Mouse (Mus musculus): Measurements from ENCODE around the gene Trim71. TPM values are rescaled to one million over a fixed set of nuclear protein-coding genes. Genes with fewer than 3 reads are reported as not detected.

The Trim71 gene
- not detected in 2 replicates for polyA plus RNA-seq (2012; ENCODE audit: insufficient read depth, insufficient read length, missing spikeins)

- Histone ChIP-seq H3K27ac (ENCODE audit: insufficient read depth, low read depth, low read length) (no peak within 1 kb of the TSS), H3K4me3 (ENCODE audit: insufficient read depth, low read length) (peak within 1 kb of the TSS; percentile 41), H3K4me1 (ENCODE audit: control insufficient read depth, insufficient read depth, low read length) (no peaks in the 10 kb centered on the region)
- TF ChIP-seq CTCF (IDR thresholded peaks at IDR 0.05; ENCODE audit: low read depth, low read length) (no peak), POLR2A (IDR thresholded peaks at IDR 0.05; ENCODE audit: borderline replicate concordance, low read depth, low read length) (no peak)
Measured at GRCm38 (mm10) chr9:114563761-114564606, at the start of gene Trim71. Gene Trim71, minus strand, starts transcription at chr9:114564369.

DNA sequence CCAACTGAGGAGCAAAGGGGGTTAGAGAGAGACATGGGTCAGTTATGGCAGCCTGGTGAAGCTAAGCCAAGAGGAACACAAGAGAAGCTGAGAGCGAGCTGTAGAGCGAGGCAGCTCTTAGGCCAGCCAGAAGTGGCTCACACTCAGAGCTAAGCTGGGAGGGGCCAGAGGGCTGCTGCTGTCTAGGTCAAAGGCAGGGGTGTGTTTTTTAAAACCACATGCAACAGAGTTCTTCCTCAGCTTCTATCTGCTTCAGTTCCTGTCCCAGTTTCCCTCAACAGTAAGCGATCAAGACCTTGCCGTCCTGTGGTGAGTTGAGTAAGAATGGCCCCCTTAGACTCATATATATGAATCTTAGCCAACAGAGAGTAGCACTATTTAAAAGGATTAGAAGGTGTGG, 48.9 kb upstream of the Trim71 start:
- no peak for TF ChIP-seq CTCF (IDR thresholded peaks at IDR 0.05; ENCODE audit: low read depth, low read length)
- no peak for TF ChIP-seq POLR2A (IDR thresholded peaks at IDR 0.05; ENCODE audit: borderline replicate concordance, low read depth, low read length)
- H3K27ac ChIP-seq (ENCODE audit: insufficient read depth, low read depth, low read length): no peak overlapping the region
- H3K4me1 ChIP-seq (ENCODE audit: control insufficient read depth, insufficient read depth, low read length): no peaks in the 10 kb centered on the region
- no peak overlapping the region for H3K4me3 ChIP-seq (ENCODE audit: insufficient read depth, low read length)

DNA sequence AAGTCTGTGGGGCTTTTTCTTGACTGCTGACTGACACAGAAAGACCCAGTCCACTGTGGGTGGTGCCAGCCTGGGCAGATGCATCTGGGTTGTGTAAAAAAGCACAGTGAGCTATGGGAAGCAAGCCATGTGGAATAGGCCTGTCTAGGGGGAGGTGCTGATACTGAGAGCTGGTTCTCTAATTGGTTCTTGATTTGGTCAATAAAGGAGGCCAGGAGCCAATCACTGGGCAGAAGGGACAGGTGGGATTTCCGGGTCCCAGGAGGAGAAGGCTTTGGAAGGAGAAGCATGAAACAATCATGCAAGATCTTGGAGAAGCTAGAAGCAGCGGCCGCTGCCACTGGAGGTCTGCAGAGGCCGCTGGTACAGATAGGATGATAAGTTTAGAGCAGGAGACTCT, 48.4 kb upstream of the Trim71 start:
- TF ChIP-seq POLR2A (IDR thresholded peaks at IDR 0.05; ENCODE audit: borderline replicate concordance, low read depth, low read length) (no peak), CTCF (IDR thresholded peaks at IDR 0.05; ENCODE audit: low read depth, low read length) (no peak)
- Histone ChIP-seq H3K4me3 (ENCODE audit: insufficient read depth, low read length) (no peak overlapping the region), H3K4me1 (ENCODE audit: control insufficient read depth, insufficient read depth, low read length) (no peaks in the 10 kb centered on the region), H3K27ac (ENCODE audit: insufficient read depth, low read depth, low read length) (no peak overlapping the region)

DNA sequence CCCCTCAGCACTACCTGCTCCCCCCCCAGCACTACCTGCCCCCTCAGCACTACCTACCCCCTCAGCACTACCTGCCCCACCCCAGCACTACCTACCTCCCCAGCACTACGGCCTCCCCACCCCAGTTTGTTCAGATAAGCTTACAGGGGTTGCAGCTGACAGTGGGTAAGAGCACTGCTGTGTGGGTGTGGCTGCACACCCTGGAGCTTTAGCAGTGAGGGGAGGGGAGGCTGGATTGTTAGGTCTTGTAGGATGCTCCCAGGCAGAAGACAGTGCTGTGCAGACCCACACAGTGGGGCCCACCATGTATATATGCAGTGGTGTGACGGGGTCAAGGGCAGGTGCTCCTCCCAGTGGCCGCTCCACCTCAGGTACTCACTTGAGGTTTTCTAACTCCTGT, 46.1 kb upstream of the Trim71 start:
- H3K27ac ChIP-seq (ENCODE audit: insufficient read depth, low read depth, low read length): no peak overlapping the region
- no peaks in the 10 kb centered on the region for H3K4me1 ChIP-seq (ENCODE audit: control insufficient read depth, insufficient read depth, low read length)
- no peak for TF ChIP-seq POLR2A (IDR thresholded peaks at IDR 0.05; ENCODE audit: borderline replicate concordance, low read depth, low read length)
- no peak for TF ChIP-seq CTCF (IDR thresholded peaks at IDR 0.05; ENCODE audit: low read depth, low read length)
- no peak overlapping the region for H3K4me3 ChIP-seq (ENCODE audit: insufficient read depth, low read length)

GRCm38 (mm10) chr9:114603876-114604540, 39.8 kb upstream of the Trim71 start:
- no peak overlapping the region for H3K4me3 ChIP-seq (ENCODE audit: insufficient read depth, low read length)
- TF ChIP-seq CTCF (IDR thresholded peaks at IDR 0.05; ENCODE audit: low read depth, low read length) (no peak), POLR2A (IDR thresholded peaks at IDR 0.05; ENCODE audit: borderline replicate concordance, low read depth, low read length) (no peak)
- no peaks in the 10 kb centered on the region for H3K4me1 ChIP-seq (ENCODE audit: control insufficient read depth, insufficient read depth, low read length)
- no peak overlapping the region for H3K27ac ChIP-seq (ENCODE audit: insufficient read depth, low read depth, low read length)

DNA sequence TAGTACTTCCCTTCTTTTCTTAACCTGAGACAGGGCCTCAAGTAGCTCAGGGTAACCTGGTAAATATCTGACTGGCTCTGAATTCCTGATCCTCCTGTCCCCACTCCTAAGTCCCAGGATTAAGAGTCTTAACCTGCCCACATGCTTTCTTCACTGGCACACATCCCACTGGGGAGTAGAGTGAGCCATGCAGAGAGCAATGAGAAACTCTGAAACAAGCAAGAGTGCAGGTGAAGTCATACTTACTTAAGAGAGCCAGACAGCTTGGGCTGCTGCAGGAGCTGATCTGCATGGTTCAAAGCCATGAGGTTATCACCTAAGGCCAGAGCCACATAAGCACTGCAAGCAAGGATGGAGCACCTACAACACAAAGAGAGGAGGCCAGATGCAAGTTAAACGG, 36.9 kb upstream of the Trim71 start:
- Histone ChIP-seq H3K4me1 (ENCODE audit: control insufficient read depth, insufficient read depth, low read length) (no peaks in the 10 kb centered on the region), H3K4me3 (ENCODE audit: insufficient read depth, low read length) (no peak overlapping the region), H3K27ac (ENCODE audit: insufficient read depth, low read depth, low read length) (no peak overlapping the region)
- TF ChIP-seq POLR2A (IDR thresholded peaks at IDR 0.05; ENCODE audit: borderline replicate concordance, low read depth, low read length): no peak
- no peak for TF ChIP-seq CTCF (IDR thresholded peaks at IDR 0.05; ENCODE audit: low read depth, low read length)

DNA sequence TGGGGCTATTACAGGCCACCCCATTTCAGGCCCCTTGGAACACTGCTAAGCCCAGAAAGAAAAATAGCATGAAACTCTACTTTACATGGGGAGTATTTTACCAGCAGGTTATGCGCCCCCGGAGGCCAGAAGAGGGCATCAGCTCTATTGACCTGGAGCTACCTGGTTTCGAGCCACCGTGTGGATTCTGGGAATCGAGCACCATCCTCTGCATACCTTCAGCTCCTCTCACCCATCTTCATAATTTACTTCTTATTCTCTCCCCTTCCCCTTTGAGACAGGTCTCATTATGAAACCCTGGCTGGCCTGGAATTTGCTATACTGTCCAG, 20.8 kb upstream of the Trim71 start:
- H3K4me3 ChIP-seq (ENCODE audit: insufficient read depth, low read length): no peak overlapping the region
- TF ChIP-seq CTCF (IDR thresholded peaks at IDR 0.05; ENCODE audit: low read depth, low read length) (no peak), POLR2A (IDR thresholded peaks at IDR 0.05; ENCODE audit: borderline replicate concordance, low read depth, low read length) (no peak)
- H3K27ac ChIP-seq (ENCODE audit: insufficient read depth, low read depth, low read length): no peak overlapping the region
- peaks cover 2% of the 10 kb centered on the region; the same call in 1 of the 2 replicates for H3K4me1 ChIP-seq (ENCODE audit: control insufficient read depth, insufficient read depth, low read length)

- no peak overlapping the region for H3K27ac ChIP-seq (ENCODE audit: insufficient read depth, low read depth, low read length)
- TF ChIP-seq POLR2A (IDR thresholded peaks at IDR 0.05; ENCODE audit: borderline replicate concordance, low read depth, low read length): no peak
- no peak for TF ChIP-seq CTCF (IDR thresholded peaks at IDR 0.05; ENCODE audit: low read depth, low read length)
- peaks cover 2% of the 10 kb centered on the region; the same call in 1 of the 2 replicates for H3K4me1 ChIP-seq (ENCODE audit: control insufficient read depth, insufficient read depth, low read length)
- peak overlapping the region; percentile 49 for H3K4me3 ChIP-seq (ENCODE audit: insufficient read depth, low read length)
Measured at GRCm38 (mm10) chr9:114584183-114585016, 20.2 kb upstream of the Trim71 start.

- peak; percentile 91 for TF ChIP-seq CTCF (IDR thresholded peaks at IDR 0.05; ENCODE audit: low read depth, low read length)
- no peak for TF ChIP-seq POLR2A (IDR thresholded peaks at IDR 0.05; ENCODE audit: borderline replicate concordance, low read depth, low read length)
- Histone ChIP-seq H3K27ac (ENCODE audit: insufficient read depth, low read depth, low read length) (no peak overlapping the region), H3K4me3 (ENCODE audit: insufficient read depth, low read length) (peak overlapping the region; percentile 49), H3K4me1 (ENCODE audit: control insufficient read depth, insufficient read depth, low read length) (peaks cover 2% of the 10 kb centered on the region; the same call in 1 of the 2 replicates)
Measured at GRCm38 (mm10) chr9:114583812-114584182, 19.6 kb upstream of the Trim71 start.

Data from bone marrow macrophage, adult 2 months (primary cell).